19 mouse cellular contexts compared by ENCODE assay signal in the genomic region with DNA sequence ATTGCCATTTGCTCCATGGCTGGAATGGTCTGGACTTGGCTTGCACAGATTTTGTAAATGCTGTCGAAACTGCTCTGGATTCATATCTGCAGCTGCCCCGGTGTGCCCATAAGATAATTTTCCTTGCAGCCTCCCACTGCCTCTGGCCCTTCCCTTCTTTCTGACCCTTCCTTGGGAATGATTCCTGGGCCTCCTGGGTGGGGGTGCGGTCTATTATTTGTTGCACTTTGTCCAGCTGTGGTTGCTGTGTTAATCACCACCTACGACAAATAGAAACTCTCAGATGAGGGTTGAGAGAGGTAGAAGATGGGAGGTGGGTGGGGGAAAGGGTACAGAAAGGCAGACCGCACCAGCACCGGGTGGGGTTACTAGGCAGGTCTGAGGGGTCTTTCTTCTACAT. TPM values are rescaled to one million over a fixed set of nuclear protein-coding genes. Genes with fewer than 3 reads are reported as not detected.
DNase-seq lines count a peak whose midpoint lies in the region; ATAC-seq and TF ChIP-seq lines count a peak whose summit lies in the region.
"Had no signal": no experiment of that assay in that cellular context is flagged by ENCODE, and none has a peak within 500 bp of the region (broad histone marks: within the 10 kb centered on the region; RNA-seq: fewer than 3 reads in every experiment).

No protein-coding gene starts in this region.

- H3K4me3 ChIP-seq in midbrain, embryonic 15.5 days: no peak overlapping the region
- H3K4me3 ChIP-seq in midbrain, embryonic 11.5 days (ENCODE audit: low read depth, low read length): no peak overlapping the region
- peak overlapping the region; percentile 68 for H3K4me3 ChIP-seq in intestine, postnatal 0 days (ENCODE audit: low read depth, low read length)
- no peak overlapping the region for H3K4me3 ChIP-seq in stomach, embryonic 16.5 days (replicated peaks; ENCODE audit: low read length)

- peaks cover 25% of the 10 kb centered on the region for H3K4me1 ChIP-seq in midbrain, embryonic 15.5 days
- H3K4me1 ChIP-seq in midbrain, embryonic 11.5 days (ENCODE audit: control insufficient read depth, insufficient read depth, low read length): peaks cover 8% of the 10 kb centered on the region
- H3K4me1 ChIP-seq in intestine, postnatal 0 days (replicated peaks; ENCODE audit: control insufficient read depth, insufficient read depth, low read length): 0 out of 2 replicates have a peak, but pooled peaks cover 9% of the 10 kb centered on the region
- H3K4me1 ChIP-seq in stomach, embryonic 16.5 days (ENCODE audit: control insufficient read depth, insufficient read depth, low read length): peaks cover 12% of the 10 kb centered on the region

- no peak for TF ChIP-seq CTCF in intestine, postnatal 0 days (IDR thresholded peaks at IDR 0.05; ENCODE audit: low read depth)

- H3K27me3 ChIP-seq in midbrain, embryonic 15.5 days (replicated peaks): no peaks in the 10 kb centered on the region
- no peaks in the 10 kb centered on the region; the same call in 1 of the 2 replicates for H3K27me3 ChIP-seq in midbrain, embryonic 11.5 days (ENCODE audit: control insufficient read depth, insufficient read depth, low read length)
- no peaks in the 10 kb centered on the region for H3K27me3 ChIP-seq in intestine, postnatal 0 days (replicated peaks; ENCODE audit: control insufficient read depth, insufficient read depth, low read length)
- H3K27me3 ChIP-seq in stomach, embryonic 16.5 days (ENCODE audit: control insufficient read depth, insufficient read depth, low read length): no peaks in the 10 kb centered on the region
- H3K27me3 ChIP-seq: forebrain, embryonic 15.5 days had no signal

- peak; percentile 83 for DNase-seq in heart, adult 11 months
- DNase-seq in heart, adult 9 months (ENCODE audit: low spot score in 2 of 2): no peak
- no peak for DNase-seq in midbrain, embryonic 11.5 days (ENCODE audit: low spot score, missing footprints)
- DNase-seq: adrenal gland, postnatal 36 days; cerebellum, adult 8-10 months; kidney, adult 9 months; lung, postnatal 10 days; spleen, adult 18-20 months; thymus, postnatal 25 days had no signal

- no peak overlapping the region for H3K9ac ChIP-seq in midbrain, embryonic 15.5 days
- H3K9ac ChIP-seq in midbrain, embryonic 11.5 days (ENCODE audit: low read length): no peak overlapping the region
- H3K9ac ChIP-seq in intestine, postnatal 0 days (ENCODE audit: low read depth, low read length): no peak overlapping the region
- H3K9ac ChIP-seq in stomach, embryonic 16.5 days (ENCODE audit: low read length): no peak overlapping the region

- H3K36me3 ChIP-seq in midbrain, embryonic 15.5 days (replicated peaks): no peaks in the 10 kb centered on the region; the same call in 1 of the 2 replicates
- peaks cover under 1% of the 10 kb centered on the region; the same call in 1 of the 2 replicates for H3K36me3 ChIP-seq in midbrain, embryonic 11.5 days (ENCODE audit: control insufficient read depth, insufficient read depth, low read length)
- H3K36me3 ChIP-seq in intestine, postnatal 0 days (ENCODE audit: control insufficient read depth, insufficient read depth): 0 out of 2 replicates have a peak, but pooled peaks cover under 1% of the 10 kb centered on the region
- H3K36me3 ChIP-seq in stomach, embryonic 16.5 days (ENCODE audit: control insufficient read depth, insufficient read depth, low read length): no peaks in the 10 kb centered on the region

- WGBS in midbrain, embryonic 15.5 days: 87% methylated on average over 6 of the region's 6 CpGs
- WGBS in midbrain, embryonic 11.5 days: 86% methylated on average over 6 of the region's 6 CpGs
- WGBS in intestine, postnatal 0 days: 47% methylated on average over 6 of the region's 6 CpGs
- WGBS in stomach, embryonic 16.5 days: 65% methylated on average over 6 of the region's 6 CpGs

- ATAC-seq in midbrain, embryonic 15.5 days (replicated peaks): no peak
- ATAC-seq in midbrain, embryonic 11.5 days (ENCODE audit: low FRiP score): no peak
- peak; percentile 77 for ATAC-seq in intestine, postnatal 0 days
- no peak for ATAC-seq in stomach, embryonic 16.5 days (ENCODE audit: insufficient read depth, low FRiP score)
- ATAC-seq in megakaryocyte progenitor cell, adult 5-6 weeks (replicated peaks; ENCODE audit: poor library complexity): no peak
- no peak for ATAC-seq in erythroid progenitor cell, adult 5-6 weeks (replicated peaks; ENCODE audit: low FRiP score, poor library complexity, severe bottlenecking)

- peak overlapping the region; percentile 76; the same call in 1 of the 2 replicates for H3K4me2 ChIP-seq in midbrain, embryonic 15.5 days
- H3K4me2 ChIP-seq in midbrain, embryonic 11.5 days: no peak overlapping the region
- H3K4me2 ChIP-seq in intestine, postnatal 0 days (replicated peaks; ENCODE audit: low read depth): peak overlapping the region; percentile 70
- peak overlapping the region; percentile 78; the same call in 1 of the 2 replicates for H3K4me2 ChIP-seq in stomach, embryonic 16.5 days (ENCODE audit: low read depth, low read length)

- no peaks in the 10 kb centered on the region for H3K9me3 ChIP-seq in midbrain, embryonic 15.5 days
- H3K9me3 ChIP-seq in midbrain, embryonic 11.5 days (ENCODE audit: control insufficient read depth, low read length): no peaks in the 10 kb centered on the region
- no peaks in the 10 kb centered on the region for H3K9me3 ChIP-seq in intestine, postnatal 0 days (ENCODE audit: control insufficient read depth)
- no peaks in the 10 kb centered on the region for H3K9me3 ChIP-seq in stomach, embryonic 16.5 days (replicated peaks; ENCODE audit: control insufficient read depth, low read length)
- H3K9me3 ChIP-seq: forebrain, embryonic 15.5 days; heart, embryonic 15.5 days had no signal

- H3K27ac ChIP-seq in midbrain, embryonic 15.5 days: peak overlapping the region; percentile 90; the same call in 1 of the 2 replicates
- H3K27ac ChIP-seq in midbrain, embryonic 11.5 days (ENCODE audit: low read depth, low read length): no peak overlapping the region
- peak overlapping the region; percentile 60 for H3K27ac ChIP-seq in intestine, postnatal 0 days (ENCODE audit: low read depth, low read length)
- peak overlapping the region; percentile 76; the same call in 1 of the 2 replicates for H3K27ac ChIP-seq in stomach, embryonic 16.5 days (ENCODE audit: low read length)

RNA-seq across cellular contexts. Expression of a gene that starts 13.7 kb away (rescaled TPM):
- polyA plus RNA-seq in midbrain, embryonic 15.5 days (2015; fragmentation: Nextera tagmentation; extraction: Ambion mirVana): 23.2 and 24.3 TPM in 2 replicates
- polyA plus RNA-seq in midbrain, embryonic 11.5 days (2014; fragmentation: Nextera tagmentation; extraction: Ambion mirVana): 46.2 and 47.6 TPM in 2 replicates
- polyA plus RNA-seq in intestine, postnatal 0 days (2015; fragmentation: Nextera tagmentation; extraction: Ambion mirVana): 7.3 and 8.6 TPM in 2 replicates
- 24.2 and 24.9 TPM in 2 replicates for polyA plus RNA-seq in stomach, embryonic 16.5 days (2015; fragmentation: Nextera tagmentation; extraction: Ambion mirVana)
- total RNA-seq in megakaryocyte progenitor cell, adult 5-6 weeks (2015): 55.1 and 60.2 TPM in 2 replicates
- 53.0 and 57.6 TPM in 2 replicates for total RNA-seq in megakaryocyte progenitor cell, adult 5-6 weeks (2017)
- total RNA-seq in erythroid progenitor cell, adult 5-6 weeks (2015; ENCODE audit: low replicate concordance): 35.0 and 47.4 TPM in 2 replicates
- 42.2 and 49.9 TPM in 2 replicates for total RNA-seq in erythroid progenitor cell, adult 5-6 weeks (2017; ENCODE audit: low replicate concordance)

RNA-seq across cellular contexts. Expression of a gene that starts 14.8 kb away (rescaled TPM):
- polyA plus RNA-seq in midbrain, embryonic 15.5 days (2015; fragmentation: Nextera tagmentation; extraction: Ambion mirVana): 91.6 and 94.5 TPM in 2 replicates
- polyA plus RNA-seq in midbrain, embryonic 11.5 days (2014; fragmentation: Nextera tagmentation; extraction: Ambion mirVana): 36.3 TPM in 2 replicates
- polyA plus RNA-seq in intestine, postnatal 0 days (2015; fragmentation: Nextera tagmentation; extraction: Ambion mirVana): 15.6 and 17.3 TPM in 2 replicates
- polyA plus RNA-seq in stomach, embryonic 16.5 days (2015; fragmentation: Nextera tagmentation; extraction: Ambion mirVana): 32.5 and 45.5 TPM in 2 replicates
- 5.4 and 5.9 TPM in 2 replicates for total RNA-seq in megakaryocyte progenitor cell, adult 5-6 weeks (2015)
- 14.1 and 20.0 TPM in 2 replicates for total RNA-seq in megakaryocyte progenitor cell, adult 5-6 weeks (2017)
- total RNA-seq in erythroid progenitor cell, adult 5-6 weeks (2015; ENCODE audit: low replicate concordance): 4.3 and 8.8 TPM in 2 replicates
- total RNA-seq in erythroid progenitor cell, adult 5-6 weeks (2017; ENCODE audit: low replicate concordance): 17.8 and 22.8 TPM in 2 replicates

RNA-seq across cellular contexts. Expression of a gene that starts 58.2 kb away (rescaled TPM):
- 60.5 and 63.3 TPM in 2 replicates for polyA plus RNA-seq in midbrain, embryonic 15.5 days (2015; fragmentation: Nextera tagmentation; extraction: Ambion mirVana)
- polyA plus RNA-seq in midbrain, embryonic 11.5 days (2014; fragmentation: Nextera tagmentation; extraction: Ambion mirVana): 44.4 and 49.4 TPM in 2 replicates
- 41.9 and 46.6 TPM in 2 replicates for polyA plus RNA-seq in intestine, postnatal 0 days (2015; fragmentation: Nextera tagmentation; extraction: Ambion mirVana)
- 45.8 and 46.4 TPM in 2 replicates for polyA plus RNA-seq in stomach, embryonic 16.5 days (2015; fragmentation: Nextera tagmentation; extraction: Ambion mirVana)
- 28.4 and 28.8 TPM in 2 replicates for total RNA-seq in megakaryocyte progenitor cell, adult 5-6 weeks (2015)
- total RNA-seq in megakaryocyte progenitor cell, adult 5-6 weeks (2017): 25.3 and 27.6 TPM in 2 replicates
- 8.8 and 28.8 TPM in 2 replicates for total RNA-seq in erythroid progenitor cell, adult 5-6 weeks (2015; ENCODE audit: low replicate concordance)
- 4.2 and 8.1 TPM in 2 replicates for total RNA-seq in erythroid progenitor cell, adult 5-6 weeks (2017; ENCODE audit: low replicate concordance)

RNA-seq across cellular contexts. Expression of a gene that starts 59.7 kb away (rescaled TPM):
- polyA plus RNA-seq in midbrain, embryonic 15.5 days (2015; fragmentation: Nextera tagmentation; extraction: Ambion mirVana): 113 and 118 TPM in 2 replicates
- 12.7 TPM in 2 replicates for polyA plus RNA-seq in midbrain, embryonic 11.5 days (2014; fragmentation: Nextera tagmentation; extraction: Ambion mirVana)
- 0.87 and 1.2 TPM in 2 replicates for polyA plus RNA-seq in intestine, postnatal 0 days (2015; fragmentation: Nextera tagmentation; extraction: Ambion mirVana)
- 1.7 and 1.9 TPM in 2 replicates for polyA plus RNA-seq in stomach, embryonic 16.5 days (2015; fragmentation: Nextera tagmentation; extraction: Ambion mirVana)
- total RNA-seq in megakaryocyte progenitor cell, adult 5-6 weeks (2015): not detected in 2 replicates
- total RNA-seq in megakaryocyte progenitor cell, adult 5-6 weeks (2017): not detected in 2 replicates
- not detected in 2 replicates for total RNA-seq in erythroid progenitor cell, adult 5-6 weeks (2015; ENCODE audit: low replicate concordance)
- not detected in 2 replicates for total RNA-seq in erythroid progenitor cell, adult 5-6 weeks (2017; ENCODE audit: low replicate concordance)
- total RNA-seq: granulocyte monocyte progenitor cell, adult 5-6 weeks; liver, adult 2 months; megakaryocyte-erythroid progenitor cell, adult 5-6 weeks had no signal
- polyA plus RNA-seq: liver, adult 2 months had no signal
